Mouse (Mus musculus): ENCODE measurements around the gene Rprd1b.

- TF ChIP-seq POLR2A (IDR thresholded peaks at IDR 0.05; ENCODE audit: low read depth, low read length) (no peak), CTCF (conservative IDR thresholded peaks at IDR 0.05; ENCODE audit: insufficient read depth, insufficient read length, low read depth, low read length) (no peak)
Observed at GRCm38 (mm10) chr2:158101768-158102167, 73.5 kb downstream of the Rprd1b start.

Data from kidney, adult 2 months (tissue).